Mouse (Mus musculus): ENCODE measurements around the gene Rnf227.
A peak's percentile ranks its signal among the peaks of the same experiment; 100 is the strongest.
"Not testable (repeated sequence)": the region's sequence is repeated elsewhere in the genome, so short reads cannot be mapped to it uniquely, and the experiment has no call there.

Gene Rnf227

DNA sequence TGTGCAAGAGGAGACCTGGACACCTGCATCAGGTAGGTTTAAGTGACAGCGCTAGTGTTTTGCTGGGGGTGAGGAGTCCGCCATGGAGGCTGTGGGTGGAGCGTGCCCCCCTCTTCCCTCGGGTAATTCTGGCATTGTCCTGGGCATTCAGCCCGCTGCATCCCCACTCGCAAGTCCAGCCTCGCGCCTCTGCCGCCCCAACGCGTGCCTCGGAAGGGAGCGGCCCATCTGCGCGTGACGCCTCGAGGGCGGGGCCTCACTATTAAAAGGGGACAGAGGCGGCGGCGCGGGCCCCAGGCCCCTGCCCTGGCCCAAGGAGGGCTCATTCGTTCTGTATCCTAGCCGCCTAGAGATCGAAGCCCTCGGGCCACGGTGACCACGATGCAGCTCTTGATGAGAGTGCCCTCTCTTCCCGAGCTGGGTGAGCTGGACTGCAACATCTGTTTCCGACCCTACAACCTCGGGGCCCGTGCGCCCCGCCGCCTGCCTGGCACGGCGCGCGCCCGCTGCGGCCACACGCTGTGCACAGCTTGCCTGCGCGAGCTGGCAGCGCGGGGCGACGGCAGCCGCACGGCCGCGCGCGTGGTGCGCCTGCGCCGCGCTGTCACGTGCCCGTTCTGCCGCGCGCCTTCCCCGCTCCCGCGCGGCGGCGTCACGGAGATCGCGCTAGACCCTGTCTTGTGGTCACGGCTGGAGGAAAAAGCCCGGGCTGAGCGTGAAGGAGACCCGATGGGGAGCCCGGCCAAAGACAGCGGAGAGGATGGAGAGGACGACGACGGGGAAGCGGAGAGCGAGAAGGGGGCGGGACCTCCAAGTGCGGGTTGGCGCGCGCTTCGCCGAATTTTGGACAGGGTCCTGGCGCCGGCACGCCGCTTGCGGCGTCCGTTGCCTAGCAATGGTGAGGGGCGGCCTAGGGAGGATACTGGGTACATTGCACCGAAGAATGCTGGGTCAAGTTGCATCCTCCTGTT is at the start of gene Rnf227:
Gene Rnf227, plus strand, starts transcription at position 301 of the 971 bp plus-strand sequence.
- no peak for DNase-seq (ENCODE audit: low read depth)

DNA sequence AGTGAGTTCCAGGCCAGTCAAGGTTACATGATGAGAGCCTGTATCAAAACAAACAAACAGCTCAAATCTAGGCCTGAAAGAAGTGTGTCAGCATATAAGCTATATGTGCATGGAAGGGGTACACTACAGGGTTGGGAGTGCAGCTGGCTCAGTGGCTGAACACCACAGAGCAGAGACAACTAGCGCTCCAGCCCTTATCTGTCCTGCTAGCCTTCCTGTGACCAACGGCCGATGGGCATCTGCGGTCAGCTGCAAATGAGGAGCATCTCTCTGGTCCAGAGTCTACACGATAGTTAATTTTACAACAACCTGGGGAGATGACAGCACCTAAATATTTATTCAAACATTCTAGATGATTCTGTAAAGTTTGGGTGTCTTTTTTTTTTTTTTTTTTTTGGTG is 49.1 kb upstream of the Rnf227 start:
- DNase-seq (ENCODE audit: low read depth), result no peak

GRCm38 (mm10) chr11:69295286-69295685 is 45.0 kb upstream of the Rnf227 start:
- DNase-seq (ENCODE audit: low read depth), result no peak

GRCm38 (mm10) chr11:69297799-69298198 is 42.5 kb upstream of the Rnf227 start:
- DNase-seq (ENCODE audit: low read depth), result no peak

- no peak for DNase-seq (ENCODE audit: low read depth)
These were observed 42.0 kb upstream of the Rnf227 start for GRCm38 (mm10) chr11:69298231-69298630.

- DNase-seq (ENCODE audit: low read depth), result no peak
These were observed 37.4 kb upstream of the Rnf227 start for GRCm38 (mm10) chr11:69302817-69303216.

DNA sequence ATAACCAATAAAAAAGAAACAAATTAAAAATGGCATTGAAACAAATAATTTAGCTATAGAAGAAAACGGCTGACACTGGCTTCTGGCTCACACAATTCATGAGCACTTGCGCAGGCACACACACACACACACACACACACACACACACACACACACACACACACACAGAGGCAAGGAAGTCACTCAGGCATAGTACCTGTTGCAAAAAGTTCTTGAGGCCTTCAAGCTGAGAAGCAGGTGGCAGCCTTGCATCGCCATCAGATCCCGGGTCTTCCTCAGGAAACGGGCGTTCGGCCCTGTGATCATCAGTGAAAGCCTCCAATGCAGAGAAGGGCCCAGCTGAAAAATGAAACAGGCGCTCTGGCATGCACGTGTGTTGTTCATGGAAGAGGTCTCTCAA is 35.0 kb upstream of the Rnf227 start:
- DNase-seq (ENCODE audit: low read depth), result no peak

DNA sequence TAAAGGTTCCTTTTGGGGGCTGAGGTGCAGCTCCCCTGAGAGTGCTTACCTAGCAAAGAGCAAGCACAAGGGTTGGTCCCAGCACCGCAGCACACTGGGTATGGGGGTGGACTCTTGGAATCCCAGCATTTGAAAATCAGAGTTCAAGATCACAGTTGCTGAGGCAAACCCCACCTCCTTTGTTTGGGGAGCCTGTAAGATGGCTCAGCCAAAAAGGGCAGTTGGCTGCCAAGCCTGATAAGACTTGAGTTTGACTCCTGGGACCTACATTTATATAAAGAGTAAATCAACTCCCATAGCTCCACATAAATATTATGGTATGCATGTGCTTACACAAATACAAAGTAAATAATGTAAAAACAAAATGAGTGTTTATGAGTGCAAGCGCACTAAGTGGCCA is 34.2 kb upstream of the Rnf227 start:
- no peak for DNase-seq (ENCODE audit: low read depth)

- no peak for DNase-seq (ENCODE audit: low read depth)
These were observed 29.0 kb upstream of the Rnf227 start for GRCm38 (mm10) chr11:69311266-69311665.

DNA sequence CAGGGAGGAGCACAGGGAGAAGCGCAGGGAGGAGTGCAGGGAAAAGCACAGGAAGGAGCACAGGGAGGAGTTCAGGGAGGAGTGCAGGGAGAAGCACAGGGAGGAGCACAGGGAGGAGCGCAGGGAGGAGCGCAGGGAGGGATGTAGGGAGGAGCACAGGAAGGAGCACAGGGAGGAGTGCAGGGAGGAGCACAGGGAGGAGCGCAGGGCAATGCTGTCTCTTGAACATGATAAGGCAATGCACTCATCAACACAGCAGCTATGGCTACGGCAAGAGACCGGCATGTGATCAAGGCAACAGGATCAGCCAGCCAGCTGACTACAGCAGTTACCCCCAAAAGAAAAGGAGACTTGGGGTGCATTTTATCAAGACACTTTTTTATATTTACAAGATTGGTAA is 23.9 kb upstream of the Rnf227 start:
- DNase-seq (ENCODE audit: low read depth), result no peak

GRCm38 (mm10) chr11:69318000-69318399 is 22.3 kb upstream of the Rnf227 start:
- DNase-seq (ENCODE audit: low read depth), result not testable (repeated sequence)

DNA sequence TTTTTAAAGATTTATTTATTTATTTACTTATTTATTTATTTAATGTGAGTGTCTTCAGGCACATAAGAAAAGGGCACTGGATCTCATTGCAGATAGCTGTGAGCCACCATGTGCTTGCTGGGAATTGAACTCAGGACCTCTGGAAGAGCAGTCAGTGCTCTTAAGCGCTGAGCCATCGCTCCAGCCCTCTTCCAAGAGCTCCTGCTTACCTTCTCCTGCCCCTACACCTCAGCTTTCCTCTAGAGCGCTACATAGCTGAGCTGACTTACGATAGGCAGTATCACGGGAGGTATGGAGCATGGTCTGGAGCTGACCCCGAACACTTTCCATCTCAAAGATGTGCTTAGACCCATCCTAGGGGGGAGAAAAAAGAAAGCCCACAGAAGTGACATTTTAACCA is 18.7 kb upstream of the Rnf227 start:
- DNase-seq (ENCODE audit: low read depth), result no peak

DNA sequence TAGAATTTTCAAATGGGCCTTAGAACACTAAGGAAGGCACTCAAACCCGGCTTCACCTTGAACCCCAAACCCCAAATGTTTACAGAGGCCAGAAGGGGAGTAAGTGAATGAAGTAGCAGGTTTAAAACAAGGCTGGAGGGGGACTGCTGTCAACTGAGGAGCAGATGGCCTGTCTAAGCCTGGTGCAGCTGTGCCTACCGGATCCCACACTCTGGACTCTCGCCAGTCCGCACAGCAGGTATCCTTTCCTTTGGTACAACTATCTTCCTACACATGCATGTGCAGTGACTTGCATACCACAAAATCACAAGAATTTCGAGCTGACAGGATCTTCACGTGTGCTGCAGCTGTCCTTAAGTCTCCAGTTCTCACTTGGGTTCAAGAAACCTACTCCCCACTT is 18.3 kb upstream of the Rnf227 start:
- DNase-seq (ENCODE audit: low read depth), result no peak

DNA sequence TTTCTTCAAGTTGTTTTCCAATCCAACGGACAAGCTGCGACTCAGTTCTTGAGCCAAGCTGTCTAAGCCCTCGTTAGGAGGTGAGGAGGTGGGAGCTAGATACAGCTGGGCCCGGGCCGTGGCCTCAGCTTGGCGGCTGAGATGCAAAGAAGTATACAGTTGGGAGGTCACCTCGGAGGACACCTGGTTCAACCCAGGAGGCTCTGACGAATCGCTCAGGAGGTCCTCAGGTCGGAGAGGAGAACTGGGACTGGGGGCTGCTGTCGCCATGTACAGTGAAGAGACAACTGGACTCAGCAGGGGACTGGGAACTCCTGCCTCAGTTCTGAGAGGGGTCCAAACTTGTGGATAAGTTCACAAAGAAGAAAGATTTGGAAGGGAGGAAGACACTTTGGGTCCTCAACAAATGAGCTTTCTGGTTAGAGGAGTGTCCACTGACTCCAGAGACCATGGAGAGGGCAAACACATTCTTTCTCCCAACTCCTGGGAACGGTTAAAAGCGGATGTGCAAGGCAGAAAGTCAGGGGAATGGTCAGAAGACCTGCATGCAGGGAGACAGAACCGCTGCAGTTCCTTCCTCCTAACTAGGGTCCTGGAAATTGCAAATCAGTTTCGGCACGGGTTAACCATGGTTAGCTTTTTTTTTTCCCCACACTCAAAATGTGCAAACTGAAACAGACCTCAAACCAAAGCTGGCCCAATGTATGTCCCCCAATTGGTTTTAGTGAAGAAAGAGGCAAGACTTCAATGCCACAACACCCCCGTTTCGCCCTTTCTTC is 17.4 kb upstream of the Rnf227 start:
- DNase-seq (ENCODE audit: low read depth), result no peak

DNA sequence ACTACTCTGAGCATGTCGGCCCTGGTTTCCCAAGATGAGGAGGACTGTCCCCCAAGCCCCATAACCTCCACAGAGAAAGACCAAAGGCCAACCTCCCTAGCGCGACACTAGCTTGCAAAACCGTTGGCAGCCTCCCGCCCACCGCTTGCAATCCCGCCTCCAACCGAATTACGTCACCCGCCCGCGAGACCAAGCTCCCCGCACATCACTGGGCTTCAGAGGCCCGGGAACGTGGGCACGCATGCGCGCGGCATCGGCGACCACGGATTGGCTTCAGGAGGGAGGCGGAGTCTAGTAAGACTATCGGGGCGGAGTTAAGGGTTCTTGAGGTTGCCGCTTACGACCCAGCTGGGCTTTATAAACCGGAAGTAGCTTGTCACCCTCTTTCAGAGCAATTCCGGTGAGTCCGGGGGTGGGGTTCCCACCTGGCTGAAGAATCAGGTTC is 16.6 kb upstream of the Rnf227 start, which contains the start of the genes Cntrob and Trappc1:
Gene Cntrob, minus strand, starts transcription at position 109 of the 445 bp plus-strand sequence.
Gene Trappc1, plus strand, starts transcription at position 314 of the 445 bp plus-strand sequence.
- DNase-seq (ENCODE audit: low read depth), result peak; percentile 99

DNA sequence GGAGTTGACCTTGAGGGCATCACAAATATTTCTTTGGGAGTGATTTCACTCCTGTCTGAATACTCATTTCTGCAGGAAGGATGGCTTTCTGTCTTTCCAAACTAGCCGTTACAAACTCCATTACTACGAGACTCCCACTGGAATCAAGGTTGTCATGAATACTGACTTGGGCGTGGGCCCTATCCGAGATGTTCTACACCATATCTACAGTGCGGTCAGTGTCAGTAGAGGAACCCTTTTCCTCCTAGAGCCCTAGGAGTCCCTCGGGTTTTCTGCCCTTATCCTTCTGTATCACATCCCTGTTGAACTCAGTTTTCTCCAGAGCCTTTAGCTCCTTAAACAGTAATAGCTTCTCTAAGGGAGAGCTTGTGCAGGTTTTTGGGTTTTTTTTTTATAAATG is 15.5 kb upstream of the Rnf227 start:
- no peak for DNase-seq (ENCODE audit: low read depth)

GRCm38 (mm10) chr11:69325628-69326407 is 14.4 kb upstream of the Rnf227 start, which contains the start of gene Kcnab3:
Kcnab3 (plus strand) TSS chr11:69326258.
- DNase-seq (ENCODE audit: low read depth), result no peak

DNA sequence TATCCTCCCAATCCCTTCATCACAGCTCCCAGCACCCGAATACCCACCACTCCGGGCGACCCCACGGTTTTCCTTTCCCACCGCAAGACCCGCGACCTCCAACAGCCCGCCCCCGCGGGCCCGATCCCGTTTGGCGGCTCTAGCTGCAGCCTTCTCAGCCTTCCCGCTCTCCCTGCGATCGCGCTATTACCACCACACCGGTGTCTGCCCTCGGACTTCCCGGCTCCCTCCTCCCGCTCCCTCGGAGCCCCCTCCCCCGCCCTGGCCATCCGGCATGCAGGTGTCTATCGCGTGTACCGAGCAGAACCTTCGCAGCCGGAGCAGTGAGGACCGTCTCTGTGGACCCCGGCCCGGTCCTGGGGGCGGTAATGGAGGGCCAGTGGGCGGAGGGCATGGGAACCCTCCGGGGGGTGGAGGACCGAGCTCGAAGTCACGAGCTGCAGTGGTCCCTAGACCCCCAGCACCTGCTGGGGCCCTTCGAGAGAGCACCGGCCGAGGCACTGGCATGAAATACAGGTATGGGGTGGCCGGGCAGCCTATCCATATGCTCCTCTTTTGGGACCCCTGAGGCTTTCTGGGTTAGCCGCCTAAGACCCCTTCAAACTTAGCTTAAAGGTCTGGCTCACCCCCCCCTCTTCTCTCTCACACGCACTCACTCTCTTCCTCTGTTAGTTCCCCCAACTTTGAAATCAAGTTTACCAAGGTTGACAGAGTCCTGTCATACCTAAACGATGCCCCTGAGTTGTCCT is 13.7 kb upstream of the Rnf227 start:
- no peak for DNase-seq (ENCODE audit: low read depth)

- no peak for DNase-seq (ENCODE audit: low read depth)
These were observed 13.2 kb upstream of the Rnf227 start for GRCm38 (mm10) chr11:69327157-69327442.

GRCm38 (mm10) chr11:69327648-69328047 is 12.6 kb upstream of the Rnf227 start:
- DNase-seq (ENCODE audit: low read depth), result no peak

DNA sequence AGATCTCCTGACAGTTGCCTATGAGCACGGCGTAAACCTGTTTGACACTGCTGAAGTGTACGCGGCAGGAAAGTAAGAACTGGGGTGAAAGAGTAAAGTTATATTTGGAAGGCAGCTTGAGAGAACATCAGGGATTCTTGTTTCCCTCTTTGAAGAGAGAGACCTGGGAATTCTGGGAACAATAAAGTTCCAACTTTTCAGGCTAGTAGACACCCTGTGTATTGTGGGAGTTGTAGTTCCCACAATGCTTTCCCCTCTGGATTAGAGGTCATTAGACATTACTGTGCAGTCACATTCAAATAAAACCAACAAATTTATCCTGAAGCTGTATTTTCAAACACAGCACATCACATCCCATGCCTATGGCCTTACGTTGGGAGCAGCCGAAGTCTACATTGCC is 11.7 kb upstream of the Rnf227 start:
- DNase-seq (ENCODE audit: low read depth), result no peak
